Mouse (Mus musculus) limb, embryonic 11.5 days (tissue): ENCODE measurements around the gene Nfic. TPM values are rescaled to one million over a fixed set of nuclear protein-coding genes. Genes with fewer than 3 reads are reported as not detected.

Experiments
- ATAC-seq: fragments of 200-750 bp; cut with Nextera tagmentation; 2 replicates; pipeline ENCODE4 v1.8.0; 2017; ENCODE audit warnings: low read depth; ENCODE audit not compliant: insufficient number of reproducible peaks, low FRiP score, low TSS enrichment
- DNase-seq: peaks from one replicate; pipeline ENCODE4 v3.0.0-alpha.2; 2015; ENCODE audit warnings: low spot score
- H3K27ac ChIP-seq: fragments of 300-500 bp; sonication (generic); replicated peaks from 2 replicates; pipeline ENCODE4 v1.5.1; 2014; ENCODE audit warnings: low read depth, mild to moderate bottlenecking, low read length
- H3K27me3 ChIP-seq: fragments of 300-500 bp; sonication (generic); 2 replicates; pipeline ENCODE4 v1.6.1; 2014; ENCODE audit warnings: mild to moderate bottlenecking, low read length, mixed read lengths; ENCODE audit not compliant: control insufficient read depth, insufficient read depth
- H3K36me3 ChIP-seq: fragments of 300-500 bp; sonication (generic); 2 replicates; pipeline ENCODE4 v1.6.1; 2014; ENCODE audit warnings: mild to moderate bottlenecking, low read length, moderate library complexity, mixed read lengths; ENCODE audit not compliant: control insufficient read depth, insufficient read depth
- H3K4me1 ChIP-seq: fragments of 300-500 bp; sonication (generic); 2 replicates; pipeline ENCODE4 v1.6.1; 2014; ENCODE audit warnings: low read length, mixed read lengths; ENCODE audit not compliant: control insufficient read depth, insufficient read depth
- H3K4me2 ChIP-seq: fragments of 300-500 bp; sonication (generic); 2 replicates; pipeline ENCODE4 v1.6.1; 2014; ENCODE audit warnings: low read depth, mild to moderate bottlenecking, moderate library complexity; ENCODE audit not compliant: severe bottlenecking
- H3K4me3 ChIP-seq: fragments of 300-500 bp; sonication (generic); 2 replicates; pipeline ENCODE4 v1.5.1; 2014; ENCODE audit warnings: low read depth, low read length
- H3K9ac ChIP-seq: fragments of 300-500 bp; sonication (generic); 2 replicates; pipeline ENCODE4 v1.6.1; 2014; ENCODE audit warnings: mild to moderate bottlenecking, low read length
- H3K9me3 ChIP-seq: fragments of 300-500 bp; sonication (generic); 2 replicates; pipeline ENCODE4 v1.6.1; 2016; ENCODE audit warnings: low read length; ENCODE audit not compliant: control insufficient read depth
- WGBS: fragments of 180-500 bp; shearing (Covaris S2); extraction: QIAGEN DNeasy Blood & Tissue Kit; methylation state at CpG from one replicate; pipeline ENCODE4 v1.1.7; 2014; 5-methylcytosine and 5-hydroxymethylcytosine counted together
- polyA plus RNA-seq: library from polyadenylated mRNA; unstranded; fragments of >200 nt; fragmentation: Nextera tagmentation; extraction: Ambion mirVana; gene quantifications from 2 replicates; pipeline ENCODE4 v1.2.1, GENCODE M21; 2014

The Nfic gene
- polyA plus RNA-seq, 1 experiment from 2014 or later, result 16.7 TPM

DNA sequence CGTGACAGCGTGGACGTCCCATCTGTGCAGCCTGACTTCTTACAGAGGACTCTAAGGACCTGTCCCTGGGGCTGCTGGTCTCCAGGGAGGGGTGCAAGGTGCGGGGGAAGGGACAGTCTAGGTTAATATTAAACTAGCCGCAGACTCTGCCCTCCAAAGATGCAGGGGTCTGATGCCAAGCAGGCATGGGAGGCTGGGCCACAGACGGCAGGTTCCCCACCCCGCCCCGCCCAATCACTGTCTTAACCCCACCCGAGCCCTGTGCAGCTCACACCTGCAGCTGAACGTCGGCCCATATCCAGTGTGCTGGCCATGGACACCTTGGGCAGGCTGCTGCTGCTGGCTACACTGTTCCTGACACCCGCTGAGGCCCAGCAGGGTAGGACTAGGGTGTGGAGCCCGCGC is 62.7 kb downstream of the Nfic start, which contains the start of gene Smim24:
Gene Smim24, plus strand, starts transcription at position 271 of the 405 bp plus-strand sequence.
- Histone ChIP-seq H3K27me3 (no peaks in the 10 kb centered on the region), H3K4me3 (peak within 1 kb of the TSS; percentile 17; the same call in 1 of the 2 replicates), H3K4me2 (peak within 1 kb of the TSS; percentile 24), H3K9me3 (no peaks in the 10 kb centered on the region), H3K27ac (no peak within 1 kb of the TSS; the same call in none of the 2 replicates), H3K9ac (peak within 1 kb of the TSS; percentile 40; the same call in 1 of the 2 replicates), H3K36me3 (peaks cover 6% of the 10 kb centered on the region; the same call in 1 of the 2 replicates), H3K4me1 (peaks cover 9% of the 10 kb centered on the region; the same call in 1 of the 2 replicates)
- no peak for DNase-seq
- WGBS, result 60% methylated on average over 14 of the region's 14 CpGs
- no peak for ATAC-seq

DNA sequence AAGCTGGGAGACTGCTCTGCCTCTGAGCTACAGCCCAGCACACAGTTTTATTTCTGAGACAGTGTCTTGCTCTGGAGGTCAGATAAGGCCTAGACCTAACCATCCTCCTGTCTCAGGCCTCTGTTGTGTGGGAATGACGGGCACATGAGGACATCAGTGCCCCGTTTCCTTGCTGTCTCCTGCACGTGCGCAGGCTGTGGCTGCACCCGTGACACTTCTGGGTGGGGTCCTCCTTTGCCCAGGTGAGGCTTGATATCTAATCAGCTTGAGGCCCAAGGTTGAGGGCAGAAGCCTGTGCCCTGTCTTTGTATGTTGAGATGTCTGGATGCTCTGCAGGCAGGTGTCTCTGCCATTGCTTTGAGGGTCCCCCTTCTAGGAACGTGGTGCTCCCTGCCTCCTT is 63.2 kb downstream of the Nfic start:
- Histone ChIP-seq H3K4me3 (no peak overlapping the region), H3K27me3 (no peaks in the 10 kb centered on the region), H3K4me2 (no peak overlapping the region), H3K4me1 (peaks cover 8% of the 10 kb centered on the region; the same call in 1 of the 2 replicates), H3K9me3 (no peaks in the 10 kb centered on the region), H3K27ac (no peak overlapping the region; the same call in 1 of the 2 replicates), H3K9ac (no peak overlapping the region), H3K36me3 (peaks cover 8% of the 10 kb centered on the region; the same call in 1 of the 2 replicates)
- ATAC-seq (no peak), DNase-seq (no peak)
- 86% methylated on average over 6 of the region's 6 CpGs for WGBS

DNA sequence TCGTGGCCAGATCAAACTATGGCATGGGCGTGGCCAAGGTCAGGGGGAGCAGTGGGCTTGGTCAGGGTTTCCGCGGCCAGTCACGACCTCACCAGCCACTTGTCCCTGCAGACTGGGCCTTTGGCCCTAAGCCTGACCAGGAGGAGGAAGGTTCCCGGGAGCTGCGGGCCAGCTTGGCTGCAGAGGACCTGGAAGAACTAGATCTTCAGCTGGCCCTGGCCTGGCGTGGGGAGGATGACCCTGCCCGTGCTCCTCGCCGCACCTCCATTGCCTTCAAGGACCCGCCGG is 64.8 kb downstream of the Nfic start:
- Histone ChIP-seq H3K4me1 (peaks cover 8% of the 10 kb centered on the region; the same call in 1 of the 2 replicates), H3K27ac (no peak overlapping the region), H3K4me2 (no peak overlapping the region), H3K9ac (no peak overlapping the region), H3K9me3 (no peaks in the 10 kb centered on the region), H3K27me3 (no peaks in the 10 kb centered on the region), H3K36me3 (peaks cover 19% of the 10 kb centered on the region; the same call in 1 of the 2 replicates), H3K4me3 (no peak overlapping the region)
- ATAC-seq (no peak), DNase-seq (no peak)
- WGBS, result 89% methylated on average over 13 of the region's 13 CpGs

DNA sequence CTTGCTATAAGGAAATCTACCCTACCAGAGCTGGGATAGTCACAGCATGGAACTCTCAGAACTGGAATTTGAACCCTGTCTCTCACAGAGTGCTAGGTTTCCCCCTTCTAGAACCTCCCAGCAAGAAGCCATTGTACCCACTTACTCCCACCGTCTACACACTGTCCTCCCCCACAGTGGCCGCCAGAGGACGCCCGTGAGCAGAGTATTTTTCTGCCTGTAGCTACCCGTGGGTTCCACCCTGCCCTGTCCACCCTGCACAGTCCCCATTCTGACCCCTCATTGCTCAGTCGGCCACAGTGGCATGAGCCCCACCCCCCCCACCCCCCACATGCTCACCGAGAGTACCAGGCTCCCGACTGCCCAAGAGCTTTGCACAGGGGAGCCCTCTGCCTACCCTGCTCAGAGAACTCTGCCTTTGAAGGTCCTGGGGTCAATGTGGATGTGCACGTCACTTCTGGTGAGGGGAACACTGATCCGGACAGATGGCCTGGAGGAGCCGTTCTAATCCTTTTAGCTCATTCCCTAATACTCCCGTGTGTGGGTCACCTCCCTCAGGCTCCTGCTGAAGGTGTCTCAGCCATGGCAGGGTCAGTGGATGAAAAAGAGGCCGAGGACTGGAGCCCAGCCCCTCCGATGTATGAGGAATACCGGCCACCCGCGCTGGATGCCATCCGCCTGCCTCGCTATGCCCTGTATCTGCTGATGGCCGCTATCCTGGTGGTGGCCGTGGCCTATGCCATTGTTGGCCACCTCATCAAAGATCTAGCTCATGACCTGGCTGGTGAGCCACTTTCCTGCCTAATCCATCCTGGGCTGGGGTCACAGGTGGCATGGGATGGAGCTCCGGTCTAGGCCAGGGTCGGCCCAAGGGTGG is 65.4 kb downstream of the Nfic start:
- Histone ChIP-seq H3K9me3 (no peaks in the 10 kb centered on the region), H3K4me3 (no peak overlapping the region), H3K4me2 (no peak overlapping the region), H3K9ac (no peak overlapping the region), H3K36me3 (peaks cover 19% of the 10 kb centered on the region; the same call in 1 of the 2 replicates), H3K27me3 (no peaks in the 10 kb centered on the region), H3K4me1 (peaks cover 13% of the 10 kb centered on the region), H3K27ac (no peak overlapping the region)
- ATAC-seq, result no peak
- DNase-seq, result peak; percentile 86
- 63% methylated on average over 23 of the region's 23 CpGs for WGBS

DNA sequence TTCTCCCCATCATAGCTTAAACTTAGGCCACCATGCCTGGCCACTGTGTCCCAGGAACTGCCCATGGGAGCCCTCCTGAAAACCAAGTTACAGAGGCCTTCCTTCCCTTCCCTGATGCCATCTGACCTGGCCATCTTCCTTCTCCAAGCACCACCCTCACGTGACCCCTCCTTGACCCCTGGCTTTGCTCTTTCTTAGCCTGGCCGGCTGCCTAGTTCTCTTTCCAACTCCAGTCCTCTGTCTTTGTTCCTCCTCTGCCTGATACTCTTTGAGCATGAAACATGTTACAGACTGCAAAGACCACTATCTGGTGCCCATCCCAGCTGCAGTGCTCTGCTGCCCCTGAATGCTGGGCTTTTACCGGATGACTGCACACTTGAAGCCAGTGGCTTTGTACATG is 66.1 kb downstream of the Nfic start:
- Histone ChIP-seq H3K4me2 (no peak overlapping the region), H3K36me3 (peaks cover 19% of the 10 kb centered on the region; the same call in 1 of the 2 replicates), H3K4me3 (no peak overlapping the region), H3K9me3 (no peaks in the 10 kb centered on the region), H3K27me3 (no peaks in the 10 kb centered on the region), H3K4me1 (peaks cover 13% of the 10 kb centered on the region), H3K27ac (no peak overlapping the region), H3K9ac (no peak overlapping the region)
- no peak for ATAC-seq
- 64% methylated on average over 3 of the region's 3 CpGs for WGBS
- DNase-seq, result no peak

DNA sequence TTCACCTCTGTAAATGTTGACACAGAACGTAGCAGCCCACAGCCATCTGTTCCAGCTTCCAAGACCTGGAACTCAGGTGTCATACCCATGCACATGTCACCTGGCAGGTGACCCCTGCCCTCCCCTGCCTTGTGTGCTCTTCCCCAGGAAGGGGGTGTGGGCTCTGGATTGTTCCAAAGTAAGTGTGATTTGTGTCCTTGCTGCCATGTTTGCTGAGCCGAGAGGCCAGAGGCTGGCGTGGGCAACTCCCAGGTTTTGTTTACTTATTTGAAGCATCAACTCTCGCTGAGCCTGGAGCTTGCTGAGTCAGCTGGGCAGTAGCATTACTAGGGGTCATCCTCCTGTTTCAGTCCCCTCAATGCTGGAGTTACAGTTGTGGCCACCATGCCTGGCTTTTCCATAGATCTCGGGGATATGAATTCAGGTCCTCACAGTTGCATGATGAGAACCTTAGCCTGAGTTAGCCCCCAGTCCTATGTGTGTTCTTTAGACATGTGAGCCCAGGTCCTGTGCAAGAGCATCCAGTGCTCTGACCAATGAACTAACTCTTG is 66.9 kb downstream of the Nfic start, which contains the start of gene Gm48552:
Gene Gm48552, plus strand, starts transcription at position 501 of the 551 bp plus-strand sequence.
- peaks cover 13% of the 10 kb centered on the region for H3K4me1 ChIP-seq
- no peak within 1 kb of the TSS for H3K9ac ChIP-seq
- no peak within 1 kb of the TSS for H3K4me2 ChIP-seq
- no peak for ATAC-seq
- no peak within 1 kb of the TSS for H3K4me3 ChIP-seq
- DNase-seq, result no peak
- WGBS, result 87% methylated on average over 5 of the region's 5 CpGs
- no peaks in the 10 kb centered on the region for H3K9me3 ChIP-seq
- H3K27ac ChIP-seq, result no peak within 1 kb of the TSS
- H3K27me3 ChIP-seq, result no peaks in the 10 kb centered on the region
- peaks cover 19% of the 10 kb centered on the region; the same call in 1 of the 2 replicates for H3K36me3 ChIP-seq

DNA sequence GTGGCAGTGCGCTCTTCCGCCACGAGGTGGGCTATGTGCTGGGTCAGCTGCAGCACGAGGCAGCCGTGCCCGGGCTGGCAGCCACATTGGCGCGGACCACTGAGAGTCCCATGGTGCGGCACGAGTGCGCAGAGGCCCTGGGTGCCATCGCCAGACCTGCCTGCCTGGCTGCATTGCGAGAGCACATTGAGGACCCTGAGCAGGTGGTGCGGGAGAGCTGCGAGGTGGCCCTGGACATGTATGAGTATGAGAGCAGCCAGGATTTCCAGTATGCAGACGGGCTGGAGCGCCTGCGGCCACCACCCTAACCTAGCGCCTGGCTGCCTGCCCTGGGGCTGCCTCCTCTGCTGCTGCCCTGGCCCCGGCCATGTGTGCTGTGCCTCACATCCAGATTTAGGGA is 67.7 kb downstream of the Nfic start:
- peaks cover 19% of the 10 kb centered on the region; the same call in 1 of the 2 replicates for H3K36me3 ChIP-seq
- no peaks in the 10 kb centered on the region for H3K9me3 ChIP-seq
- H3K4me3 ChIP-seq, result no peak overlapping the region
- WGBS, result 92% methylated on average over 20 of the region's 20 CpGs
- no peak overlapping the region for H3K4me2 ChIP-seq
- ATAC-seq (no peak), DNase-seq (no peak)
- no peaks in the 10 kb centered on the region for H3K27me3 ChIP-seq
- no peak overlapping the region for H3K9ac ChIP-seq
- peaks cover 6% of the 10 kb centered on the region for H3K4me1 ChIP-seq
- H3K27ac ChIP-seq, result no peak overlapping the region

DNA sequence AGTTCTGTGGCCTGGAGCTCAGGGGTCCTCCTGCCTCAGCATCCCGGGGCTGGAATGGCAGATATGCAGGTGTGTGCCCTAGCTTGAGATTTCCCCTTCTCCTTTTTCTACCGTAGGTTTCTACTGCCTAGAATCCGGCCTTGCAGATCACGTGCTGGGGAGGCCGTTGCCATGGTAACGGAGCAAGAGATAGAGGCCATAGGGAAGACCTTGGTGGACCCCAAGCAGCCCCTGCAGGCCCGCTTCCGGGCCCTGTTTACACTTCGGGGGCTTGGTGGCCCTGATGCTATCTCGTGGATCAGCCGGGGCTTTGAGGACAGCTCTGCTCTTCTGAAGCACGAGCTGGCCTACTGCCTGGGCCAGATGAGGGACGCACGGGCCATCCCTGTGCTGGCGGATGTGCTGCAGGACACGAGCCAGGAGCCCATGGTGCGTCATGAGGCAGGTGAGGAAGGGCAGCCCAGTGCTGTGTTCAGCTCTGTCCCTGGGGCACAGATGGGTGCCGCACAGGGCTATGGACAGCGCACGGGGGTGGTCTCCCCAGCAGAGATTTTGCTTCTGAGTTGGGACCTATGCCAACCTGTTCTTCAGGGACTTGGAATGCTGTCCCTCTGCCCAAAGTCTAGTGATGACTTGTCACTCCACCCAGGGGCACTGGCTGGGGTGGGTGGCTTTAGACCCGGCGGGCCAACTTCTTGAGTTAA is 69.7 kb downstream of the Nfic start:
- H3K27me3 ChIP-seq, result no peaks in the 10 kb centered on the region

More for the DNA sequence above, 69.7 kb downstream of the Nfic start:
- no peak for DNase-seq
- no peak for ATAC-seq
- Histone ChIP-seq H3K9ac (no peak overlapping the region), H3K4me3 (no peak overlapping the region), H3K27ac (no peak overlapping the region), H3K9me3 (no peaks in the 10 kb centered on the region), H3K4me2 (peak overlapping the region; percentile 91; the same call in 1 of the 2 replicates), H3K36me3 (peaks cover 19% of the 10 kb centered on the region; the same call in 1 of the 2 replicates), H3K4me1 (peaks cover 6% of the 10 kb centered on the region)
- WGBS, result 87% methylated on average over 22 of the region's 22 CpGs
